Mouse (Mus musculus) intestine, embryonic 16.5 days (tissue): ENCODE measurements around the gene 1700102P08Rik. TPM values are rescaled to one million over a fixed set of nuclear protein-coding genes. Genes with fewer than 3 reads are reported as not detected.

Experiments used
- ATAC-seq: fragments of 200-750 bp; cut with Nextera tagmentation; 2 replicates; pipeline ENCODE4 v1.8.0; 2017; ENCODE audit warnings: moderate TSS enrichment, moderate library complexity
- H3K27ac ChIP-seq: fragments of 300-500 bp; sonication (generic); 2 replicates; pipeline ENCODE4 v1.5.1; 2014; ENCODE audit warnings: mild to moderate bottlenecking, low read length
- H3K27me3 ChIP-seq: fragments of 300-500 bp; sonication (generic); replicated peaks from 2 replicates; pipeline ENCODE4 v1.6.1; 2014; ENCODE audit warnings: low read length, control low read depth, mixed read lengths; ENCODE audit not compliant: control insufficient read depth, insufficient read depth
- H3K36me3 ChIP-seq: fragments of 300-500 bp; sonication (generic); 2 replicates; pipeline ENCODE4 v1.6.1; 2014; ENCODE audit warnings: low read length, control low read depth; ENCODE audit not compliant: control insufficient read depth, insufficient read depth
- H3K4me1 ChIP-seq: fragments of 300-500 bp; sonication (generic); 2 replicates; pipeline ENCODE4 v1.6.1; 2014; ENCODE audit warnings: low read length, control low read depth, mixed read lengths; ENCODE audit not compliant: control insufficient read depth, insufficient read depth
- H3K4me2 ChIP-seq: fragments of 300-500 bp; sonication (generic); 2 replicates; pipeline ENCODE4 v1.6.1; 2014; ENCODE audit warnings: low read depth, low read length, control low read depth
- H3K4me3 ChIP-seq: fragments of 300-500 bp; sonication (generic); 2 replicates; pipeline ENCODE4 v1.5.1; 2014; ENCODE audit warnings: mild to moderate bottlenecking, low read length
- H3K9ac ChIP-seq: fragments of 300-500 bp; sonication (generic); 2 replicates; pipeline ENCODE4 v1.6.1; 2014; ENCODE audit warnings: low read depth, low read length
- H3K9me3 ChIP-seq: fragments of 300-500 bp; sonication (generic); 2 replicates; pipeline ENCODE4 v1.6.1; 2016; ENCODE audit warnings: low read length, control low read depth; ENCODE audit not compliant: control insufficient read depth
- WGBS: fragments of 180-500 bp; shearing (Covaris S2); extraction: QIAGEN DNeasy Blood & Tissue Kit; methylation state at CpG from one replicate; pipeline ENCODE4 v1.1.7; 2014; 5-methylcytosine and 5-hydroxymethylcytosine counted together
- polyA plus RNA-seq: library from polyadenylated mRNA; unstranded; fragments of >200 nt; fragmentation: Nextera tagmentation; extraction: Ambion mirVana; gene quantifications from 2 replicates; pipeline ENCODE4 v1.2.1, GENCODE M21; 2015

Gene 1700102P08Rik
- polyA plus RNA-seq, 1 experiment from 2014 or later = 0.55 TPM

- Histone ChIP-seq H3K4me2 (no peak overlapping the region), H3K36me3 (no peaks in the 10 kb centered on the region), H3K9me3 (no peaks in the 10 kb centered on the region), H3K27ac (peak overlapping the region; percentile 75), H3K4me1 (no peaks in the 10 kb centered on the region; the same call in 1 of the 2 replicates), H3K27me3 (no peaks in the 10 kb centered on the region), H3K4me3 (no peak overlapping the region), H3K9ac (no peak overlapping the region)
- ATAC-seq = no peak
- WGBS = 60% methylated on average over 7 of the region's 7 CpGs
These were observed 8.8 kb downstream of the 1700102P08Rik start for GRCm38 (mm10) chr9:108401186-108401960.

GRCm38 (mm10) chr9:108403081-108403480 lies 10.5 kb downstream of the 1700102P08Rik start:
- no peaks in the 10 kb centered on the region for H3K36me3 ChIP-seq
- H3K27ac ChIP-seq = peak overlapping the region; percentile 29
- no peaks in the 10 kb centered on the region for H3K9me3 ChIP-seq
- no peaks in the 10 kb centered on the region; the same call in 1 of the 2 replicates for H3K4me1 ChIP-seq
- no peak overlapping the region for H3K4me2 ChIP-seq
- 76% methylated on average over 4 of the region's 4 CpGs for WGBS
- H3K27me3 ChIP-seq = no peaks in the 10 kb centered on the region
- no peak overlapping the region for H3K4me3 ChIP-seq
- ATAC-seq = no peak
- no peak overlapping the region for H3K9ac ChIP-seq

GRCm38 (mm10) chr9:108404451-108404850 lies 11.8 kb downstream of the 1700102P08Rik start:
- Histone ChIP-seq H3K27ac (no peak overlapping the region), H3K4me3 (no peak overlapping the region), H3K27me3 (no peaks in the 10 kb centered on the region), H3K4me1 (no peaks in the 10 kb centered on the region; the same call in 1 of the 2 replicates), H3K36me3 (no peaks in the 10 kb centered on the region), H3K9ac (no peak overlapping the region), H3K9me3 (no peaks in the 10 kb centered on the region), H3K4me2 (no peak overlapping the region)
- WGBS = 74% methylated on average over 8 of the region's 8 CpGs
- ATAC-seq = no peak; the same call in 1 of the 2 replicates

GRCm38 (mm10) chr9:108409535-108409934 lies 16.9 kb downstream of the 1700102P08Rik start:
- Histone ChIP-seq H3K27me3 (no peaks in the 10 kb centered on the region), H3K9me3 (no peaks in the 10 kb centered on the region), H3K4me3 (no peak overlapping the region), H3K9ac (no peak overlapping the region), H3K36me3 (no peaks in the 10 kb centered on the region), H3K4me2 (no peak overlapping the region), H3K4me1 (no peaks in the 10 kb centered on the region), H3K27ac (no peak overlapping the region)
- no peak for ATAC-seq
- 89% methylated on average over 4 of the region's 4 CpGs for WGBS

GRCm38 (mm10) chr9:108411381-108411942 lies 18.9 kb downstream of the 1700102P08Rik start:
- Histone ChIP-seq H3K27ac (no peak overlapping the region), H3K36me3 (no peaks in the 10 kb centered on the region), H3K4me1 (no peaks in the 10 kb centered on the region), H3K4me2 (no peak overlapping the region), H3K27me3 (no peaks in the 10 kb centered on the region), H3K9ac (no peak overlapping the region), H3K9me3 (no peaks in the 10 kb centered on the region), H3K4me3 (no peak overlapping the region)
- no peak for ATAC-seq
- WGBS = 83% methylated on average over 9 of the region's 9 CpGs

- WGBS = 79% methylated on average over 1 of the region's 1 CpGs
- no peaks in the 10 kb centered on the region for H3K36me3 ChIP-seq
- no peak overlapping the region for H3K27ac ChIP-seq
- no peak for ATAC-seq
- no peak overlapping the region for H3K9ac ChIP-seq
- no peak overlapping the region for H3K4me3 ChIP-seq
- H3K9me3 ChIP-seq = no peaks in the 10 kb centered on the region
- no peaks in the 10 kb centered on the region for H3K27me3 ChIP-seq
- H3K4me2 ChIP-seq = no peak overlapping the region
- H3K4me1 ChIP-seq = no peaks in the 10 kb centered on the region
These were observed 19.6 kb downstream of the 1700102P08Rik start for GRCm38 (mm10) chr9:108412221-108412620.

- no peaks in the 10 kb centered on the region for H3K36me3 ChIP-seq
- no peaks in the 10 kb centered on the region for H3K4me1 ChIP-seq
- H3K4me3 ChIP-seq = no peak within 1 kb of the TSS
These were observed 35.8 kb downstream of the 1700102P08Rik start, which contains the start of gene Ccdc36 for GRCm38 (mm10) chr9:108428384-108428783. Gene Ccdc36 (minus strand): TSS chr9:108428484.

GRCm38 (mm10) chr9:108431431-108432067 lies 38.9 kb downstream of the 1700102P08Rik start:
- peak overlapping the region; percentile 49 for H3K9ac ChIP-seq
- ATAC-seq = 0 out of 2 replicates have a peak, but pooled peaks have one; percentile 53
- H3K4me2 ChIP-seq = peak overlapping the region; percentile 48
- H3K27ac ChIP-seq = no peak overlapping the region
- 45% methylated on average over 32 of the region's 32 CpGs for WGBS
- H3K4me3 ChIP-seq = peak overlapping the region; percentile 38
- no peaks in the 10 kb centered on the region for H3K27me3 ChIP-seq
- H3K4me1 ChIP-seq = no peaks in the 10 kb centered on the region
- H3K9me3 ChIP-seq = no peaks in the 10 kb centered on the region
- H3K36me3 ChIP-seq = no peaks in the 10 kb centered on the region

More at GRCm38 (mm10) chr9:108428384-108428783, 35.8 kb downstream of the 1700102P08Rik start, which contains the start of gene Ccdc36:
- Histone ChIP-seq H3K27me3 (no peaks in the 10 kb centered on the region), H3K27ac (no peak within 1 kb of the TSS), H3K9me3 (no peaks in the 10 kb centered on the region), H3K9ac (no peak within 1 kb of the TSS), H3K4me2 (no peak within 1 kb of the TSS)
- no peak for ATAC-seq

- Histone ChIP-seq H3K36me3 (no peaks in the 10 kb centered on the region), H3K27me3 (no peaks in the 10 kb centered on the region), H3K4me2 (no peak within 1 kb of the TSS), H3K4me1 (peaks cover 4% of the 10 kb centered on the region; the same call in 1 of the 2 replicates), H3K4me3 (no peak within 1 kb of the TSS), H3K27ac (no peak within 1 kb of the TSS), H3K9me3 (no peaks in the 10 kb centered on the region), H3K9ac (no peak within 1 kb of the TSS)
- 62% methylated on average over 3 of the region's 3 CpGs for WGBS
- no peak for ATAC-seq
These were observed 43.6 kb downstream of the 1700102P08Rik start, which contains the start of gene BC048562 for GRCm38 (mm10) chr9:108436182-108436581. Gene BC048562 (plus strand): TSS chr9:108436482.
